Mouse (Mus musculus): ENCODE data around the gene Pcdh18. TPM values are rescaled to one million over a fixed set of nuclear protein-coding genes. Genes with fewer than 3 reads are reported as not detected.

The Pcdh18 gene
- total RNA-seq (2014; fragmentation: Nextera tagmentation) (not detected in 2 replicates), total RNA-seq (2017) (not detected in 2 replicates)

- ATAC-seq (replicated peaks; ENCODE audit: low FRiP score, low TSS enrichment, poor library complexity, severe bottlenecking) = no peak
These were observed at the start of gene Pcdh18 for GRCm38 (mm10) chr3:49756870-49757625. TSS of gene Pcdh18 (minus strand) at chr3:49757325.

- no peak for ATAC-seq (replicated peaks; ENCODE audit: low FRiP score, low TSS enrichment, poor library complexity, severe bottlenecking)
These were observed 49.7 kb upstream of the Pcdh18 start for GRCm38 (mm10) chr3:49806823-49807222.

- ATAC-seq (replicated peaks; ENCODE audit: low FRiP score, low TSS enrichment, poor library complexity, severe bottlenecking) = no peak
These were observed 48.4 kb upstream of the Pcdh18 start for GRCm38 (mm10) chr3:49805511-49805910.

- no peak for ATAC-seq (replicated peaks; ENCODE audit: low FRiP score, low TSS enrichment, poor library complexity, severe bottlenecking)
These were observed 31.2 kb upstream of the Pcdh18 start for GRCm38 (mm10) chr3:49788296-49788695.

GRCm38 (mm10) chr3:49787719-49788118 is 30.6 kb upstream of the Pcdh18 start:
- no peak for ATAC-seq (replicated peaks; ENCODE audit: low FRiP score, low TSS enrichment, poor library complexity, severe bottlenecking)

GRCm38 (mm10) chr3:49768992-49769738 is 12.0 kb upstream of the Pcdh18 start:
- no peak for ATAC-seq (replicated peaks; ENCODE audit: low FRiP score, low TSS enrichment, poor library complexity, severe bottlenecking)

GRCm38 (mm10) chr3:49762711-49763110 is 5.6 kb upstream of the Pcdh18 start:
- ATAC-seq (replicated peaks; ENCODE audit: low FRiP score, low TSS enrichment, poor library complexity, severe bottlenecking) = no peak

GRCm38 (mm10) chr3:49761971-49762370 is 4.8 kb upstream of the Pcdh18 start:
- no peak for ATAC-seq (replicated peaks; ENCODE audit: low FRiP score, low TSS enrichment, poor library complexity, severe bottlenecking)

- ATAC-seq (replicated peaks; ENCODE audit: low FRiP score, low TSS enrichment, poor library complexity, severe bottlenecking) = no peak
These were observed 498 bp upstream of the Pcdh18 start for GRCm38 (mm10) chr3:49757626-49758019.

- no peak for ATAC-seq (replicated peaks; ENCODE audit: low FRiP score, low TSS enrichment, poor library complexity, severe bottlenecking)
These were observed 909 bp downstream of the Pcdh18 start for GRCm38 (mm10) chr3:49755986-49756845.

GRCm38 (mm10) chr3:49752766-49753165 is 4.4 kb downstream of the Pcdh18 start:
- no peak for ATAC-seq (replicated peaks; ENCODE audit: low FRiP score, low TSS enrichment, poor library complexity, severe bottlenecking)

GRCm38 (mm10) chr3:49749491-49750284 is 7.4 kb downstream of the Pcdh18 start:
- no peak for ATAC-seq (replicated peaks; ENCODE audit: low FRiP score, low TSS enrichment, poor library complexity, severe bottlenecking)

GRCm38 (mm10) chr3:49748054-49748453 is 9.1 kb downstream of the Pcdh18 start:
- no peak for ATAC-seq (replicated peaks; ENCODE audit: low FRiP score, low TSS enrichment, poor library complexity, severe bottlenecking)

- no peak for ATAC-seq (replicated peaks; ENCODE audit: low FRiP score, low TSS enrichment, poor library complexity, severe bottlenecking)
These were observed 18.1 kb downstream of the Pcdh18 start for GRCm38 (mm10) chr3:49739061-49739460.

- ATAC-seq (replicated peaks; ENCODE audit: low FRiP score, low TSS enrichment, poor library complexity, severe bottlenecking) = no peak
These were observed 18.6 kb downstream of the Pcdh18 start for GRCm38 (mm10) chr3:49738531-49738930.

GRCm38 (mm10) chr3:49706503-49706902 is 50.6 kb downstream of the Pcdh18 start:
- ATAC-seq (replicated peaks; ENCODE audit: low FRiP score, low TSS enrichment, poor library complexity, severe bottlenecking) = no peak

- ATAC-seq (replicated peaks; ENCODE audit: low FRiP score, low TSS enrichment, poor library complexity, severe bottlenecking) = no peak
These were observed 57.2 kb downstream of the Pcdh18 start for GRCm38 (mm10) chr3:49699951-49700350.

Measured in megakaryocyte-erythroid progenitor cell, adult 5-6 weeks (primary cell).